10 mouse cellular contexts compared by ENCODE assay signal in genomic region chr2:64885696-64886095, GRCm38 (mm10).
A peak's percentile ranks its signal among the peaks of the same experiment; 100 is the strongest.
DNase-seq lines count a peak whose midpoint lies in the region; ATAC-seq and TF ChIP-seq lines count a peak whose summit lies in the region.
"Had no signal": no experiment of that assay in that cellular context is flagged by ENCODE, and none has a peak within 500 bp of the region (broad histone marks: within the 10 kb centered on the region; RNA-seq: fewer than 3 reads in every experiment).

No protein-coding gene starts in this region.

- H3K27ac ChIP-seq in forebrain, embryonic 16.5 days (ENCODE audit: low read length), result no peak overlapping the region
- H3K27ac ChIP-seq in forebrain, postnatal 0 days (ENCODE audit: low read depth, low read length), result no peak overlapping the region
- H3K27ac ChIP-seq in kidney, embryonic 14.5 days (ENCODE audit: low read depth, low read length), result no peak overlapping the region
- no peak overlapping the region for H3K27ac ChIP-seq in liver, postnatal 0 days (ENCODE audit: low read depth)

- TF ChIP-seq CTCF in forebrain, postnatal 0 days (IDR thresholded peaks at IDR 0.05; ENCODE audit: low read depth), result no peak
- no peak for TF ChIP-seq CTCF in liver, postnatal 0 days (IDR thresholded peaks at IDR 0.05; ENCODE audit: low read depth)

- no peak for DNase-seq in forebrain, postnatal 0 days
- DNase-seq in kidney, postnatal 4 days, result peak; percentile 22 to 33
- peak; percentile 33 for DNase-seq in right cerebral cortex, postnatal 4 days
- no peak for DNase-seq in right cerebral cortex, adult 18-20 months
- no peak for DNase-seq in spleen, adult 18-20 months
- no peak for DNase-seq in liver, postnatal 0 days
- DNase-seq: liver had no signal

- peak; percentile 18; the same call in 1 of the 2 replicates for ATAC-seq in forebrain, embryonic 16.5 days
- ATAC-seq in forebrain, postnatal 0 days, result no peak
- no peak for ATAC-seq in kidney, embryonic 14.5 days (ENCODE audit: low FRiP score, low TSS enrichment)
- no peak for ATAC-seq in liver, postnatal 0 days
- ATAC-seq: Patski had no signal

- WGBS in forebrain, embryonic 16.5 days, result 11% methylated on average over 5 of the region's 5 CpGs
- WGBS in forebrain, postnatal 0 days, result 15% methylated on average over 5 of the region's 5 CpGs
- 64% methylated on average over 5 of the region's 5 CpGs for WGBS in kidney, embryonic 14.5 days
- 73% methylated on average over 5 of the region's 5 CpGs for WGBS in liver, postnatal 0 days (ENCODE audit: insufficient replicate concordance)

- H3K9me3 ChIP-seq in forebrain, embryonic 16.5 days (ENCODE audit: control insufficient read depth, low read length), result no peaks in the 10 kb centered on the region
- H3K9me3 ChIP-seq in forebrain, postnatal 0 days (ENCODE audit: low read length), result no peaks in the 10 kb centered on the region
- H3K9me3 ChIP-seq in kidney, embryonic 14.5 days (ENCODE audit: control insufficient read depth, low read length), result no peaks in the 10 kb centered on the region
- H3K9me3 ChIP-seq in liver, postnatal 0 days (ENCODE audit: low read length), result no peaks in the 10 kb centered on the region

- no peaks in the 10 kb centered on the region for H3K27me3 ChIP-seq in forebrain, embryonic 16.5 days (replicated peaks; ENCODE audit: control insufficient read depth, insufficient read depth, low read length)
- H3K27me3 ChIP-seq in forebrain, postnatal 0 days (ENCODE audit: insufficient read depth, low read length), result no peaks in the 10 kb centered on the region
- no peaks in the 10 kb centered on the region for H3K27me3 ChIP-seq in kidney, embryonic 14.5 days (ENCODE audit: control insufficient read depth, insufficient read depth, low read length)
- no peaks in the 10 kb centered on the region for H3K27me3 ChIP-seq in liver, postnatal 0 days (ENCODE audit: insufficient read depth, low read length)

- no peaks in the 10 kb centered on the region for H3K36me3 ChIP-seq in forebrain, embryonic 16.5 days (ENCODE audit: control insufficient read depth, insufficient read depth)
- H3K36me3 ChIP-seq in forebrain, postnatal 0 days (ENCODE audit: insufficient read depth), result no peaks in the 10 kb centered on the region
- H3K36me3 ChIP-seq in kidney, embryonic 14.5 days (ENCODE audit: control insufficient read depth, insufficient read depth, low read length), result no peaks in the 10 kb centered on the region
- H3K36me3 ChIP-seq in liver, postnatal 0 days (replicated peaks; ENCODE audit: insufficient read depth, low read length), result no peaks in the 10 kb centered on the region

- H3K9ac ChIP-seq in forebrain, embryonic 16.5 days (replicated peaks; ENCODE audit: low read depth, low read length), result no peak overlapping the region
- H3K9ac ChIP-seq in forebrain, postnatal 0 days, result no peak overlapping the region
- no peak overlapping the region for H3K9ac ChIP-seq in kidney, embryonic 14.5 days (ENCODE audit: low read depth, low read length)
- H3K9ac ChIP-seq in liver, postnatal 0 days (replicated peaks), result no peak overlapping the region

- no peak overlapping the region for H3K4me2 ChIP-seq in forebrain, embryonic 16.5 days (ENCODE audit: low read length)
- no peak overlapping the region for H3K4me2 ChIP-seq in forebrain, postnatal 0 days (ENCODE audit: low read depth)
- H3K4me2 ChIP-seq in kidney, embryonic 14.5 days (replicated peaks; ENCODE audit: low read depth, low read length), result no peak overlapping the region
- no peak overlapping the region for H3K4me2 ChIP-seq in liver, postnatal 0 days (ENCODE audit: low read depth, low read length)

- H3K4me3 ChIP-seq in forebrain, embryonic 16.5 days (replicated peaks; ENCODE audit: low read length), result no peak overlapping the region
- H3K4me3 ChIP-seq in forebrain, postnatal 0 days (ENCODE audit: low read depth, low read length), result no peak overlapping the region
- H3K4me3 ChIP-seq in kidney, embryonic 14.5 days (ENCODE audit: low read length), result no peak overlapping the region
- H3K4me3 ChIP-seq in liver, postnatal 0 days (ENCODE audit: low read depth, low read length), result no peak overlapping the region

- peaks cover 3% of the 10 kb centered on the region for H3K4me1 ChIP-seq in forebrain, embryonic 16.5 days (replicated peaks; ENCODE audit: control insufficient read depth, insufficient read depth, low read length)
- no peaks in the 10 kb centered on the region for H3K4me1 ChIP-seq in forebrain, postnatal 0 days (ENCODE audit: insufficient read depth)
- no peaks in the 10 kb centered on the region for H3K4me1 ChIP-seq in kidney, embryonic 14.5 days (ENCODE audit: control insufficient read depth, insufficient read depth, low read length)
- no peaks in the 10 kb centered on the region for H3K4me1 ChIP-seq in liver, postnatal 0 days (ENCODE audit: insufficient read depth)

- no peak for TF ChIP-seq EP300 in liver, postnatal 0 days (IDR thresholded peaks at IDR 0.05; ENCODE audit: low read depth)

Comparison
In these comparisons a context has a peak if more than half of its experiments do, and no peak if none do; other contexts are left out.
1. DNase-seq: peak in kidney, postnatal 4 days (2 of 2) and right cerebral cortex, postnatal 4 days (single experiment); none in forebrain, postnatal 0 days (single experiment), right cerebral cortex, adult 18-20 months (single experiment), spleen, adult 18-20 months (0 of 2) and liver, postnatal 0 days (single experiment).